Mouse (Mus musculus): ENCODE measurements around the gene Pgp. TPM values are rescaled to one million over a fixed set of nuclear protein-coding genes. Genes with fewer than 3 reads are reported as not detected.
A peak's percentile ranks its signal among the peaks of the same experiment; 100 is the strongest.

Gene Pgp
- total and polyA plus RNA-seq, 3 experiments, result 13.3 to 58.3 (median 19.6) TPM

- H3K9me3 ChIP-seq (replicated peaks), result peaks cover 9% of the 10 kb centered on the region
- H3K27me3 ChIP-seq (ENCODE audit: insufficient read depth, low read length), result peaks cover 59% of the 10 kb centered on the region
- no peaks in the 10 kb centered on the region for H3K36me3 ChIP-seq (replicated peaks)
- DNase-seq (ENCODE audit: low spot score) (no peak), ATAC-seq (ENCODE audit: extremely low read depth, insufficient number of reproducible peaks, low FRiP score, poor library complexity, severe bottlenecking) (no peak)
- H3K4me3 ChIP-seq (ENCODE audit: low read depth, low read length), result peak overlapping the region; percentile 27; the same call in 1 of the 2 replicates
- TF ChIP-seq CTCF (IDR thresholded peaks at IDR 0.05; ENCODE audit: low read depth, low read length), result no peak
- no peak for TF ChIP-seq GATA2 (IDR thresholded peaks at IDR 0.05; ENCODE audit: borderline replicate concordance, low read depth, low read length)
- no peak for TF ChIP-seq GATA1 (IDR thresholded peaks at IDR 0.05; ENCODE audit: borderline replicate concordance, low read length)
- TF ChIP-seq POLR2AphosphoS5 (IDR thresholded peaks at IDR 0.05; ENCODE audit: insufficient replicate concordance, low read depth, low read length), result no peak
- no peak for TF ChIP-seq TAL1 (conservative IDR thresholded peaks at IDR 0.05; ENCODE audit: low read depth, low read length)
- peaks cover 13% of the 10 kb centered on the region for H3K4me1 ChIP-seq (ENCODE audit: insufficient read depth, low read depth, low read length)
Measured at GRCm38 (mm10) chr17:24488662-24489264, 18.6 kb downstream of the Pgp start.

GRCm38 (mm10) chr17:24489265-24490030 lies 19.3 kb downstream of the Pgp start:
- Histone ChIP-seq H3K27me3 (ENCODE audit: insufficient read depth, low read length) (peaks cover 57% of the 10 kb centered on the region), H3K4me3 (ENCODE audit: low read depth, low read length) (peak overlapping the region; percentile 27; the same call in 1 of the 2 replicates), H3K9me3 (replicated peaks) (peaks cover 9% of the 10 kb centered on the region), H3K4me1 (ENCODE audit: insufficient read depth, low read depth, low read length) (peaks cover 13% of the 10 kb centered on the region), H3K36me3 (replicated peaks) (no peaks in the 10 kb centered on the region)
- TF ChIP-seq TAL1 (conservative IDR thresholded peaks at IDR 0.05; ENCODE audit: low read depth, low read length) (no peak), GATA2 (IDR thresholded peaks at IDR 0.05; ENCODE audit: borderline replicate concordance, low read depth, low read length) (no peak), GATA1 (IDR thresholded peaks at IDR 0.05; ENCODE audit: borderline replicate concordance, low read length) (no peak), POLR2AphosphoS5 (IDR thresholded peaks at IDR 0.05; ENCODE audit: insufficient replicate concordance, low read depth, low read length) (no peak), CTCF (IDR thresholded peaks at IDR 0.05; ENCODE audit: low read depth, low read length) (no peak)
- ATAC-seq (ENCODE audit: extremely low read depth, insufficient number of reproducible peaks, low FRiP score, poor library complexity, severe bottlenecking) (no peak), DNase-seq (ENCODE audit: low spot score) (no peak)

- Histone ChIP-seq H3K27me3 (ENCODE audit: insufficient read depth, low read length) (peaks cover 50% of the 10 kb centered on the region), H3K4me3 (ENCODE audit: low read depth, low read length) (no peak overlapping the region), H3K4me1 (ENCODE audit: insufficient read depth, low read depth, low read length) (peaks cover 10% of the 10 kb centered on the region), H3K36me3 (replicated peaks) (no peaks in the 10 kb centered on the region), H3K9me3 (replicated peaks) (peaks cover 9% of the 10 kb centered on the region)
- DNase-seq (ENCODE audit: low spot score) (no peak), ATAC-seq (ENCODE audit: extremely low read depth, insufficient number of reproducible peaks, low FRiP score, poor library complexity, severe bottlenecking) (no peak)
- no peak for TF ChIP-seq GATA2 (IDR thresholded peaks at IDR 0.05; ENCODE audit: borderline replicate concordance, low read depth, low read length)
- TF ChIP-seq TAL1 (conservative IDR thresholded peaks at IDR 0.05; ENCODE audit: low read depth, low read length), result no peak
- no peak for TF ChIP-seq GATA1 (IDR thresholded peaks at IDR 0.05; ENCODE audit: borderline replicate concordance, low read length)
- TF ChIP-seq POLR2AphosphoS5 (IDR thresholded peaks at IDR 0.05; ENCODE audit: insufficient replicate concordance, low read depth, low read length), result no peak
- no peak for TF ChIP-seq CTCF (IDR thresholded peaks at IDR 0.05; ENCODE audit: low read depth, low read length)
Measured at GRCm38 (mm10) chr17:24490399-24490798, 20.2 kb downstream of the Pgp start.

- Histone ChIP-seq H3K4me1 (ENCODE audit: insufficient read depth, low read depth, low read length) (no peaks in the 10 kb centered on the region), H3K36me3 (replicated peaks) (no peaks in the 10 kb centered on the region), H3K9me3 (replicated peaks) (no peaks in the 10 kb centered on the region), H3K27me3 (ENCODE audit: insufficient read depth, low read length) (peaks cover 51% of the 10 kb centered on the region), H3K4me3 (ENCODE audit: low read depth, low read length) (no peak overlapping the region)
- DNase-seq (ENCODE audit: low spot score) (peak; percentile 45), ATAC-seq (ENCODE audit: extremely low read depth, insufficient number of reproducible peaks, low FRiP score, poor library complexity, severe bottlenecking) (no peak)
- no peak for TF ChIP-seq GATA1 (IDR thresholded peaks at IDR 0.05; ENCODE audit: borderline replicate concordance, low read length)
- TF ChIP-seq POLR2AphosphoS5 (IDR thresholded peaks at IDR 0.05; ENCODE audit: insufficient replicate concordance, low read depth, low read length), result no peak
- no peak for TF ChIP-seq GATA2 (IDR thresholded peaks at IDR 0.05; ENCODE audit: borderline replicate concordance, low read depth, low read length)
- TF ChIP-seq TAL1 (conservative IDR thresholded peaks at IDR 0.05; ENCODE audit: low read depth, low read length), result no peak
- 0 out of 2 replicates have a peak, but pooled peaks have one; percentile 5 for TF ChIP-seq CTCF (IDR thresholded peaks at IDR 0.05; ENCODE audit: low read depth, low read length)
Measured at GRCm38 (mm10) chr17:24494627-24495335, 24.6 kb downstream of the Pgp start.

- no peaks in the 10 kb centered on the region for H3K9me3 ChIP-seq (replicated peaks)
- DNase-seq (ENCODE audit: low spot score) (no peak), ATAC-seq (ENCODE audit: extremely low read depth, insufficient number of reproducible peaks, low FRiP score, poor library complexity, severe bottlenecking) (no peak)
- no peak overlapping the region for H3K4me3 ChIP-seq (ENCODE audit: low read depth, low read length)
- no peaks in the 10 kb centered on the region for H3K36me3 ChIP-seq (replicated peaks)
- no peak for TF ChIP-seq GATA2 (IDR thresholded peaks at IDR 0.05; ENCODE audit: borderline replicate concordance, low read depth, low read length)
- no peak for TF ChIP-seq TAL1 (conservative IDR thresholded peaks at IDR 0.05; ENCODE audit: low read depth, low read length)
- no peak for TF ChIP-seq POLR2AphosphoS5 (IDR thresholded peaks at IDR 0.05; ENCODE audit: insufficient replicate concordance, low read depth, low read length)
- TF ChIP-seq CTCF (IDR thresholded peaks at IDR 0.05; ENCODE audit: low read depth, low read length), result no peak
- no peak for TF ChIP-seq GATA1 (IDR thresholded peaks at IDR 0.05; ENCODE audit: borderline replicate concordance, low read length)
- H3K4me1 ChIP-seq (ENCODE audit: insufficient read depth, low read depth, low read length), result no peaks in the 10 kb centered on the region
- peaks cover 50% of the 10 kb centered on the region for H3K27me3 ChIP-seq (ENCODE audit: insufficient read depth, low read length)
Measured at GRCm38 (mm10) chr17:24495443-24495842, 25.3 kb downstream of the Pgp start.
